Mouse (Mus musculus) heart, adult 2 months (tissue): ENCODE results near the gene Psap.

Experiments used
- CTCF ChIP-seq: fragments of 200-600 bp; IDR thresholded peaks from 2 replicates; pipeline ENCODE4 v1.8.1; 2022; ENCODE audit warnings: antibody characterized with exemption, mild to moderate bottlenecking, moderate library complexity
- EP300 ChIP-seq: fragments of 200-500 bp; IDR thresholded peaks from 2 replicates; pipeline ENCODE4 v1.6.1; 2011; ENCODE audit warnings: low read depth, low read length, control low read depth; ENCODE audit not compliant: insufficient read depth

GRCm38 (mm10) chr10:60252606-60253005 is 24.8 kb upstream of the Psap start:
- TF ChIP-seq CTCF (no peak), EP300 (no peak)
